Mouse (Mus musculus) c-Kit-positive CD71-negative TER-119-negative erythroid progenitor cells, embryonic 14.5 days (primary cell): Measurements from ENCODE around the gene Mdfi.
A peak's percentile ranks its signal among the peaks of the same experiment; 100 is the strongest.
"Not testable (repeated sequence)": the region's sequence is repeated elsewhere in the genome, so short reads cannot be mapped to it uniquely, and the experiment has no call there.

Experiments used
- DNase-seq: peaks from one replicate; pipeline ENCODE4 v3.0.0-alpha.2; 2013; ENCODE audit warnings: low read depth

Gene Mdfi

GRCm38 (mm10) chr17:47834482-47834767 is at the start of gene Mdfi:
Gene Mdfi, minus strand, starts transcription at chr17:47834691.
- DNase-seq: no peak

GRCm38 (mm10) chr17:47883099-47883498 is 48.6 kb upstream of the Mdfi start:
- DNase-seq: no peak

- no peak for DNase-seq
These were observed 46.8 kb upstream of the Mdfi start for GRCm38 (mm10) chr17:47881330-47881729.

GRCm38 (mm10) chr17:47879207-47879606 is 44.7 kb upstream of the Mdfi start:
- DNase-seq: no peak

- DNase-seq: no peak
These were observed 44.0 kb upstream of the Mdfi start for GRCm38 (mm10) chr17:47878378-47879089.

GRCm38 (mm10) chr17:47877715-47878377 is 43.4 kb upstream of the Mdfi start:
- DNase-seq: no peak

GRCm38 (mm10) chr17:47876776-47877714 is 42.6 kb upstream of the Mdfi start:
- no peak for DNase-seq

- DNase-seq: peak; percentile 77
These were observed 38.9 kb upstream of the Mdfi start for GRCm38 (mm10) chr17:47873341-47873791.

- no peak for DNase-seq
These were observed 38.0 kb upstream of the Mdfi start for GRCm38 (mm10) chr17:47872311-47873011.

- DNase-seq: no peak
These were observed 35.4 kb upstream of the Mdfi start for GRCm38 (mm10) chr17:47869874-47870273.

GRCm38 (mm10) chr17:47866037-47866436 is 31.5 kb upstream of the Mdfi start:
- DNase-seq: no peak

- DNase-seq: peak; percentile 60
These were observed 30.0 kb upstream of the Mdfi start for GRCm38 (mm10) chr17:47864496-47864895.

GRCm38 (mm10) chr17:47863437-47863836 is 28.9 kb upstream of the Mdfi start:
- no peak for DNase-seq

- no peak for DNase-seq
These were observed 28.5 kb upstream of the Mdfi start for GRCm38 (mm10) chr17:47863023-47863422.

- DNase-seq: no peak
These were observed 21.1 kb upstream of the Mdfi start for GRCm38 (mm10) chr17:47855544-47855943.

GRCm38 (mm10) chr17:47854908-47855307 is 20.4 kb upstream of the Mdfi start:
- no peak for DNase-seq

- no peak for DNase-seq
These were observed 19.3 kb upstream of the Mdfi start for GRCm38 (mm10) chr17:47853760-47854159.

- DNase-seq: no peak
These were observed 18.8 kb upstream of the Mdfi start for GRCm38 (mm10) chr17:47853336-47853735.

- not testable (repeated sequence) for DNase-seq
These were observed 17.4 kb upstream of the Mdfi start for GRCm38 (mm10) chr17:47851798-47852360.

- DNase-seq: no peak
These were observed 16.3 kb upstream of the Mdfi start for GRCm38 (mm10) chr17:47850639-47851314.

GRCm38 (mm10) chr17:47850035-47850434 is 15.5 kb upstream of the Mdfi start:
- no peak for DNase-seq
